Mouse (Mus musculus): ENCODE measurements at regions not wholly inside any gene's neighbourhood (a gene's known extent, or its start where the extent isn't known, plus 50 kb on each side); places are given as distances from the start of the nearest gene placed in this dataset.
A peak's percentile ranks its signal among the peaks of the same experiment; 100 is the strongest.

GRCm38 (mm10) chr10:111741301-111741945 is 231.0 kb upstream of the Krr1 start:
- no peak for DNase-seq (ENCODE audit: low spot score)

GRCm38 (mm10) chr10:111743291-111743690 is 229.2 kb upstream of the Krr1 start:
- no peak for DNase-seq (ENCODE audit: low spot score)

DNA sequence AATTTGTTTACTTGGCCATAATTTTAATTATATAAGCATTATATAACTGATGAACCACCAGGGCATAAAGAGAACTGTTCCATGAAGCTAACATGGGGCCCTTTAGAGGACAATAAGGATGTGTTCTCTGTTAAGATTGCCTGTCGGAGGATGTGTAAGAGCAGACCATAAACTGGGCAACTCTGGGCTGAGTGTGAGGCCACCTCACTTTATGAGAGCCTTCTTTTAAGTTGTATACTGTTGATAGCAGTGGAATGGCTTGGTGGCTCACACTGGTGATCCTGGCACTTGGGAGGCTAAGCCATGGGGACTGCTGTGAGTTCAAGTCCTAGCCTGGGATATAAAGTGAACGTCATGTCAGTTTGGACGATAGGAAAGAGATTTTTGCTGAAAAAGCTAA is 227.3 kb upstream of the Krr1 start:
- no peak for DNase-seq (ENCODE audit: low spot score)

DNA sequence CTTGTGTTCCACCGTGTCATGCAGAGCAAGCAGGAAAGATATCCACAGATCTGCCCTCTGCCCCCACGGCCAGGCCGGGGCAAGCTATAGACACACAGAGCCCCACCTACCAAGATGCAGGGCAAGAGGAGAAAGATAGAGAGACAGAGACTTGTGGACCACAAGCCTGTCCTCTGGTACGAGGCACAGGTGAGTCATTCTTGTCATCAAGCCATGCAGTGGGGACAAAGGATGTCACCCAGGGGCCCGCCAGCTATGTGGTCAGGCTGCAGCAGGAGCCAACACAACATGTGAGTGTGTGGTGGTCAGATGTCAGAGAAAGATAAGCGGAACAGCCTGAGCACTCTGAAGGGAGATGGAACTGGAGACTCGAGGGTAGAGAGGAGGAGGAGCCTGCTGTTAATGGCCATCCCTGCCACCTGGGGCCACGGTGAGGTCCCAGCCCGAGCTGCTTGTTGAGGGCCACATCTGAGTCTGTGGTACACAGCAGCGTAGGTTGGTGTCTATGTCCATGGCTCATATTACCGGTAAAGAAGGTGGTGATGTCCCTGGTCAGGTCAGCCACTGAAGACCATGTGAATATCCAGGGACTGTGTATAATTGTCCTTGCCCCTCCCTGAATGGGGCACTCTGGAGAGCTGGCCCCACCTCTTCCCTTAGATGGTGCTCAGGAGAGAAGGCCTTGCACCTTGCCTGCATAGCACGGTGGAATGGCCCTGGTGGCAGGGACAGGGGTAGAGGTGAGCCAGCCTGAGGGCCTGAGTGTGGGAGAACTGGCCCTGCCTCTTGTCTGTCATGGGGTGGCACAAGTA is 226.2 kb upstream of the Krr1 start:
- DNase-seq (ENCODE audit: low spot score): no peak

GRCm38 (mm10) chr10:111746879-111747477 is 225.5 kb upstream of the Krr1 start:
- no peak for DNase-seq (ENCODE audit: low spot score)

DNA sequence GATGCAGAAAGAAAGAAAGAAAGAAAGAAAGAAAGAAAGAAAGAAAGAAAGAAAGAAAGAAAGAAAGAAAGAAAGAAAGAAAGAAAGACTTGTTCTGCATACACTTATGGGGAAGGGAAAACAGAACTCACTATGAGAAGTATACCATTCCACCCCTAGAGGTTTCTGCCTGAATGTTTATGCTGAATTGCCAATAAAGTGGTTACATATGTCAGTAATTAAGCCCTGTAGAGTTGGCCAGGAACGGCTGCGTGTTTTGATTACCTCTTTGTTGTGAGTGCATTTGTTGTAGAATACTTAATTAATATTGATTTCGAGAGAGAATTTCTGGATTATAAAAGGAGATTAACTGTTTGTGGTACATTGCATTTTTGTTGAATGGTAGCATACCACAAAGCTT is 224.0 kb upstream of the Krr1 start:
- DNase-seq (ENCODE audit: low spot score): no peak

- no peak for DNase-seq (ENCODE audit: low spot score)
Measured at GRCm38 (mm10) chr10:111753646-111754045, 218.8 kb upstream of the Krr1 start.

DNA sequence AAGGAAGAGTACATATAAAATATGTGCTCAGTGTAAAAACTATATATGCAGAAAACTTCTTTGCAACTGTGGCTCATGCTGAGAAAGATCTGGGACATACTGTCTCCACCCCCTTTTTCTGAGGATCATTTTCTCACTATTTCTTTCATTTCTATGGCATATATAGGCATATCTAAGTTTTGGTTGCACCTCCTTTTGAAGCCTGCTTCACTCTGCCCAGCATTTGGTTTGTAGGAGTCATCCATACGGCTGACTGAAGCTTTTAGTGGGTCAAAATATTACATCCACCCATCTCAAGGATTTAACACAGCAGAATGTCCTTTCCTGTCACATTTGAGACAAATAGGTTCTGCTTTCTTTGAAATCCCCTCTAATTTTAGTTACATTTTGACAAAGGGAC is 216.5 kb upstream of the Krr1 start:
- no peak for DNase-seq (ENCODE audit: low spot score)

DNA sequence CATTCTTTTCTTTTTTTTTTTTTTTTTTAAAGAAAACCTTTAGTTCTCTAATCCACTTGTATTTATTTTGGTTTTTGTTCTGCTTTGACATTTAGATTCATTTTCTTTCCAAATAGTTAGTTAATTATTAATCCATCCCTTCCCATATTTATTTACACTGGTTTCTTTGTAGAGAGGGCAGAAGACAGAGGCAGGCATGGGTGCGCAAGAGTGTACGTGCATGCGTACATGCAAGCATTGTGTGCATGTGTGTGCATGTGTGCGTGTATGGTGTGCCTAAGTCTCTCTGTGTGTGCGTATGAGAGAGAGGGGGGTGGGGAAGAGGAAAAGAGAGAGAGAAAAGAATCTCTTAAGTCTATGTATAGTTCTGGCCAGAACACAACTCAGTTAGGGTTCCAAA is 215.9 kb upstream of the Krr1 start:
- no peak for DNase-seq (ENCODE audit: low spot score)

- no peak for DNase-seq (ENCODE audit: low spot score)
Measured at GRCm38 (mm10) chr10:111757689-111758088, 214.8 kb upstream of the Krr1 start.

DNA sequence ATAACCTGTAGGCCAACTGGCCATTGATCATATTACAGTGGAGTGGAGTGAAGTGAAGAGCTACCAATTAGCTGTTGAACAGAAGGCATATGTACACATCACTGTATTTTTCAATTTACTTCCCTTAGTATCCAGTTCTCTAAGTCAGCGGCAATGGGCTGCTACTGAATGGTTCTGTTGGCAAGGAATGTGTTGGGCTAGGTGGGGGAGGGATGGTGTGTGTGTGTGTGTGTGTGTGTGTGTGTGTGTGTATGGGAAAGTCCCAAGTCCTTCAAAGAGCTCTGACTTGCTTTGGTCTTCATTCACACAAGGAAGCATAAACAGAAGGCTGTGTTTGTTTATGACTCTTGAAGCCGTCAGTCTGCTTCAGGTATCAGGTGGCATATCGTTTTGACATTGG is 213.0 kb upstream of the Krr1 start:
- DNase-seq (ENCODE audit: low spot score): no peak

GRCm38 (mm10) chr10:111762751-111763528 is 209.5 kb upstream of the Krr1 start:
- no peak for DNase-seq (ENCODE audit: low spot score)

GRCm38 (mm10) chr10:111767011-111767720 is 205.3 kb upstream of the Krr1 start:
- no peak for DNase-seq (ENCODE audit: low spot score)

DNA sequence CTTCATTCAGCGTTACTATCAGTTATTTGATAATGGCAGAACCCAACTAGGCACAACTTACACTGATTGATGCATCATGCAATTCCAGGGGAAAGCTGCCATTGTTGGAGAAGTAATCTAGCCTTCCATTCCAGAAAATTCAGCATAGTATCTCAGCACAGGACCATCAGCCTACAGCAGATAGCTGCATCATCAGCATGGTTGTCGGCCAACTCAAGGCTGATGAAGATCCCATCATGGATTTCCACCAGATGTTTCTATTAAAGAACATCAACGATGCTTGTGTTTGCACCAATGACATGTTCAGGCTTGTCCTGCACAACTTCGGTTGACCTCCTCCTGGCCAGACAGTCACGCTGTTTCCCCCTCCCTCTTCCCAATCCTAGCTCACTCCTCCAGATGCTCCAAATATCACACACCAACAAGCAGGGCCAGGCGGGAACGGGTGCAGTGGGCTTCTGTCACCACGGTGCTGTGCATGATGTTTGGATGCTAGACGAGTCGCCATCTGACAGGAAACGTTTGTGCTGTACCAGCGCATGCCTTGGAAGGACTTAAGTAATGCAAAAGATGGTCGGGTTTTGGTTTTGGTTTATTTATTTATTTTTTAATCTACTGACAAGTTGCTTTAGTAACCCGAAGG is 204.5 kb upstream of the Krr1 start:
- no peak for DNase-seq (ENCODE audit: low spot score)

DNA sequence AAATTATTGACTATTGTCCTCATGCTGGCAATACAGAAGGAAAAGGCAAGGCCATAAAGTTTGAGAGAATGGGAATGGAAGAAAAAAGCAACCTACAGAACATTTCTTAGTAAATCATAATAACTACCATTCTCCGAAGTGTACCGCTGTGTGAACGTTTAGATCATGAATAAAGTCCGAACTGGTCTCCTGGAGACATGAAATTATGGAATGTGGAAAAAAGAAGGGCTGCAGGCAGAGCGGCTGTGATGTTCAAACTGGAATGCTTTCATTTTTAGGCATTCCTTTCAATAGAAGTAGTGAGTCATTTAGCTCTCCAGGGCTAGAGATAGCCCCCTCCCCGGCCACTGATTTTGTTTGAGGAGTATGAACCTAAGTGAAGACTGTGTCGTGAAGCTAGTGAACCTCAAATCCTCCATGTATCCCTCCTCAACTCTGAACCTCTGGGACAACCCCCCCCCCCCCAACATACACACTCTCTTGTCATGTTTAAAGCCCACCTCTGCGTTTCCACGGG is 202.9 kb upstream of the Krr1 start:
- DNase-seq (ENCODE audit: low spot score): no peak

GRCm38 (mm10) chr10:111770027-111770426 is 202.4 kb upstream of the Krr1 start:
- DNase-seq (ENCODE audit: low spot score): no peak

DNA sequence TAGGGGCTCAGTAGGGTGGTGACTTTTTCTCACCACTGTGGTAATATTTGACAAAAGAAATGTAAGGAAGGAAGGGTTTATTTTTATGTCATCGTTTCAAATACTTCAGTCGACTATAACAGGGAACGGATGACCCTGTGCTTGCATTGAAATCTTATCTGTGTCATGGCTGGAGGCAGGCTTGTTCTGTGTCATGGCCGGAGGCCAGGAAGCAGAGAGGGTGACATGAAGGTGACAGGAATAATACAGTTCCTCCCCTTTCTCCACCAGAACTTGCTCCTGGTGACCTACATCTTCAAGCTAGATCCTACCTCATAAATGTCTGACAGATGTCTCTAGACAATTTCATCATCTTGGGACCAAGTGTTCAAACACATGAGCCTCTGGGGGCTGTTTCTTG is 201.5 kb upstream of the Krr1 start:
- no peak for DNase-seq (ENCODE audit: low spot score)

GRCm38 (mm10) chr10:111777559-111777958 is 194.9 kb upstream of the Krr1 start:
- DNase-seq (ENCODE audit: low spot score): no peak

DNA sequence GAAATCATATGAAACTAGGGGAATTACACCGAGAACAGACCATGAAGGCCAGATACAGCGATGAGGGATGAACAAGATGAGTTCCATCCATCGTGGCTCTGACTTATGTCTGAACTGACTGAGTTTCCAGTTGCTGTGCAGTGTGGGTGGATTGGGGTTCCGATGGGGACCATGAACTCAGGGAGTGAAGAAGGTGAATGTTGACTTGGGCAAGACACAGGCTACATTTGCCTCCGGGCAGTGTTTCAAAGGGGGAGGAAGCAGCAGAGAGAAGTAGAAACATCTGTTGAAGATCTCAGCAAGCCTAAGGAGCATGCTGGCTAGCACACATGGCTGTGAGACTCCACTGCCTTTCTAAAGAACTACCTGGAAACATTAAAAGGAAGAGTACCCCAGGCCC is 194.4 kb upstream of the Krr1 start:
- no peak for DNase-seq (ENCODE audit: low spot score)

DNA sequence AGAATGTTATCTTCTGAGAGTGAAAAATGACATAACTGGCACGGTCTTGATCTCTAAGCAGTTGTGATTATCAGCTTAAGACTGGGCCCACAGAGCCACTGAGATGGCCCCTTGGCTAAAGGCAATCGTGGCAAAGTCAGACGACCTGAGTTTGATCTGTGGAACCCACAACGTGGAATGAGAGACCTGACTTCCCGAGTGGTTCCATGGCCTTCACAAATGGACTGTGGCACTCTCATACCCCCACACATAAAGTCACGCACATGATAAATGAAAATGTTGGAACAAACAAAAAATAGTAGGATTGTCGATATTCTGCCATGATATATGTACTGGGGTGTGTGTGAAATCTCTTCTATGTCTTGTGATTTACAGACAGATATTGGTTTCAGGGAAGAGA is 192.5 kb upstream of the Krr1 start:
- no peak for DNase-seq (ENCODE audit: low spot score)

- DNase-seq (ENCODE audit: low spot score): peak; percentile 27
Measured at GRCm38 (mm10) chr10:111782195-111782810, 190.2 kb upstream of the Krr1 start.

All from testis, postnatal 14 days (tissue).